Mouse (Mus musculus) testis, adult 2 months (tissue): ENCODE results near the gene Fam234b.

ENCODE experiments used
- CTCF ChIP-seq: fragments of 200-500 bp; IDR thresholded peaks from 2 replicates; pipeline ENCODE4 v1.5.1; 2012; ENCODE audit warnings: low read depth, mild to moderate bottlenecking, inconsistent platforms, low read length, moderate library complexity; ENCODE audit not compliant: control insufficient read depth, insufficient read depth, insufficient replicate concordance
- POLR2A ChIP-seq: fragments of 200-500 bp; IDR thresholded peaks from 2 replicates; pipeline ENCODE4 v1.6.1; 2012; ENCODE audit warnings: low read depth, mild to moderate bottlenecking, inconsistent platforms, low read length, moderate library complexity; ENCODE audit not compliant: control insufficient read depth

- TF ChIP-seq CTCF = no peak
- TF ChIP-seq POLR2A = no peak
Measured at GRCm38 (mm10) chr6:135158509-135158908, 39.3 kb upstream of the Fam234b start.
